Mouse (Mus musculus) MEL (cell line): Measurements from ENCODE around the gene Zfp1. TPM values are rescaled to one million over a fixed set of nuclear protein-coding genes. Genes with fewer than 3 reads are reported as not detected.

Experiments used
- DNase-seq: peaks from one replicate; pipeline ENCODE4 v3.0.0; 2011; ENCODE audit warnings: low read depth, low spot score
- H3K27ac ChIP-seq: 2 replicates; pipeline ENCODE4 v1.5.1; 2012; ENCODE audit warnings: low read depth, mild to moderate bottlenecking, control low read depth, low read length, moderate library complexity; ENCODE audit not compliant: control insufficient read depth
- H3K27me3 ChIP-seq, 2 experiments: fragments of 150-350 bp in 1 of 2; sonication (generic) in 1 of 2; 2 replicates each; pipeline ENCODE4 v1.6.1; 2012; ENCODE audit warnings: low read length in 2 of 2, mild to moderate bottlenecking in 2 of 2, improper control_type of control experiment in 1 of 2, moderate library complexity in 1 of 2; ENCODE audit not compliant: insufficient read depth in 2 of 2, control insufficient read depth in 1 of 2
- H3K36me3 ChIP-seq, 2 experiments: 2 replicates each; pipeline ENCODE4 v1.6.1; 2012 to 2014; ENCODE audit warnings: low read length in 2 of 2, improper control_type of control experiment in 1 of 2, inconsistent platforms in 1 of 2, mild to moderate bottlenecking in 1 of 2; ENCODE audit not compliant: insufficient read depth in 2 of 2, control insufficient read depth in 1 of 2
- H3K4me1 ChIP-seq, 2 experiments: fragments of 150-350 bp in 1 of 2; sonication (generic) in 1 of 2; 2 replicates each; pipeline ENCODE4 v1.6.1; 2012; ENCODE audit warnings: low read length in 2 of 2, improper control_type of control experiment in 1 of 2, mild to moderate bottlenecking in 1 of 2; ENCODE audit not compliant: insufficient read depth in 2 of 2, control insufficient read depth in 1 of 2
- H3K4me3 ChIP-seq, 2 experiments: fragments of 150-350 bp in 1 of 2; sonication (generic) in 1 of 2; 2 replicates each; pipeline ENCODE4 v1.5.1; 2012; ENCODE audit warnings: low read depth in 2 of 2, low read length in 2 of 2, mild to moderate bottlenecking in 2 of 2, moderate library complexity in 2 of 2, control low read depth in 1 of 2, improper control_type of control experiment in 1 of 2; ENCODE audit not compliant: control insufficient read depth in 1 of 2, insufficient read depth in 1 of 2
- H3K79me2 ChIP-seq: 2 replicates; pipeline ENCODE4 v1.6.1; 2012; ENCODE audit warnings: mild to moderate bottlenecking, low read length, moderate library complexity; ENCODE audit not compliant: control insufficient read depth, poor library complexity, insufficient read depth
- H3K9ac ChIP-seq: 2 replicates; pipeline ENCODE4 v1.6.1; 2012; ENCODE audit warnings: low read depth, mild to moderate bottlenecking, control low read depth, low read length, moderate library complexity; ENCODE audit not compliant: control insufficient read depth, poor library complexity, severe bottlenecking
- H3K9me3 ChIP-seq: fragments of 150-350 bp; sonication (generic); replicated peaks from 2 replicates; pipeline ENCODE4 v1.6.1; 2012; ENCODE audit warnings: mild to moderate bottlenecking, low read length, improper control_type of control experiment, moderate library complexity; ENCODE audit not compliant: insufficient read depth
- E2F4 ChIP-seq: IDR thresholded peaks from 2 replicates; pipeline ENCODE4 v1.6.1; 2011; ENCODE audit warnings: low read depth, low read length, improper control_type of control experiment, borderline replicate concordance
- ELF1 ChIP-seq: IDR thresholded peaks from 2 replicates; pipeline ENCODE4 v1.6.1; 2014; ENCODE audit warnings: low read depth, mild to moderate bottlenecking, inconsistent platforms, low read length, improper control_type of control experiment, moderate library complexity
- ETS1 ChIP-seq: IDR thresholded peaks from 2 replicates; pipeline ENCODE4 v1.6.1; 2012; ENCODE audit warnings: low read depth, mild to moderate bottlenecking, inconsistent platforms, low read length, improper control_type of control experiment, moderate library complexity
- GABPA ChIP-seq: IDR thresholded peaks from 2 replicates; pipeline ENCODE4 v1.6.1; 2012; ENCODE audit warnings: low read depth, mild to moderate bottlenecking, inconsistent platforms, low read length, improper control_type of control experiment, moderate library complexity
- GATA1 ChIP-seq: IDR thresholded peaks from 2 replicates; pipeline ENCODE4 v1.6.1; 2011; ENCODE audit warnings: low read depth, low read length, improper control_type of control experiment
- JUND ChIP-seq: IDR thresholded peaks from 2 replicates; pipeline ENCODE4 v1.6.1; 2011; ENCODE audit warnings: low read depth, mild to moderate bottlenecking, improper control_type of control experiment, low read length
- KAT2A ChIP-seq: conservative IDR thresholded peaks from 2 replicates; pipeline ENCODE4 v1.6.1; 2012; ENCODE audit warnings: low read depth, low read length, improper control_type of control experiment, inconsistent platforms
- MAFK ChIP-seq: IDR thresholded peaks from 2 replicates; pipeline ENCODE4 v1.6.1; 2011; ENCODE audit warnings: low read depth, mild to moderate bottlenecking, low read length, improper control_type of control experiment, borderline replicate concordance
- MAZ ChIP-seq: IDR thresholded peaks from 2 replicates; pipeline ENCODE4 v1.6.1; 2012; ENCODE audit warnings: low read depth, mild to moderate bottlenecking, inconsistent platforms, low read length, improper control_type of control experiment
- MXI1 ChIP-seq: IDR thresholded peaks from 2 replicates; pipeline ENCODE4 v1.6.1; 2011; ENCODE audit warnings: mild to moderate bottlenecking, low read depth, low read length, improper control_type of control experiment
- MYB ChIP-seq: IDR thresholded peaks from 2 replicates; pipeline ENCODE4 v1.6.1; 2011; ENCODE audit warnings: mild to moderate bottlenecking, low read depth, low read length, improper control_type of control experiment
- NELFE ChIP-seq: IDR thresholded peaks from 2 replicates; pipeline ENCODE4 v1.6.1; 2011; ENCODE audit warnings: low read depth, low read length, improper control_type of control experiment
- NRF1 ChIP-seq: IDR thresholded peaks from 2 replicates; pipeline ENCODE4 v1.6.1; 2014; ENCODE audit warnings: low read depth, mild to moderate bottlenecking, inconsistent platforms, low read length, improper control_type of control experiment, moderate library complexity; ENCODE audit not compliant: poor library complexity, insufficient read depth, severe bottlenecking
- POLR2AphosphoS5 ChIP-seq: IDR thresholded peaks from 2 replicates; pipeline ENCODE4 v1.6.1; 2012; ENCODE audit warnings: low read depth, borderline replicate concordance, mild to moderate bottlenecking, inconsistent platforms, low read length, moderate library complexity, mixed read lengths
- SIN3A ChIP-seq: IDR thresholded peaks from 2 replicates; pipeline ENCODE4 v1.6.1; 2012; ENCODE audit warnings: low read length, improper control_type of control experiment, inconsistent platforms
- TAL1 ChIP-seq: IDR thresholded peaks from 2 replicates; pipeline ENCODE4 v1.6.1; 2012; ENCODE audit warnings: mild to moderate bottlenecking, inconsistent platforms, low read length, moderate library complexity, mixed read lengths
- TBP ChIP-seq: IDR thresholded peaks from 2 replicates; pipeline ENCODE4 v1.8.0; 2011; ENCODE audit warnings: low read depth, low read length, improper control_type of control experiment
- TCF12 ChIP-seq: IDR thresholded peaks from 2 replicates; pipeline ENCODE4 v1.6.1; 2014; ENCODE audit warnings: low read depth, mild to moderate bottlenecking, inconsistent platforms, low read length, improper control_type of control experiment, moderate library complexity
- UBTF ChIP-seq: IDR thresholded peaks from 2 replicates; pipeline ENCODE4 v1.6.1; 2012; ENCODE audit warnings: low read depth, mild to moderate bottlenecking, inconsistent platforms, low read length, improper control_type of control experiment, moderate library complexity, borderline replicate concordance; ENCODE audit not compliant: insufficient read depth
- USF2 ChIP-seq, 2 experiments: IDR thresholded peaks; 2 replicates each; pipeline ENCODE4 v1.6.1; 2011 to 2012; ENCODE audit warnings: improper control_type of control experiment in 2 of 2, low read length in 2 of 2, borderline replicate concordance in 1 of 2, inconsistent platforms in 1 of 2, low read depth in 1 of 2, mild to moderate bottlenecking in 1 of 2; ENCODE audit not compliant: insufficient read depth in 1 of 2
- ZMIZ1 ChIP-seq: IDR thresholded peaks from 2 replicates; pipeline ENCODE4 v1.6.1; 2012; ENCODE audit warnings: low read depth, mild to moderate bottlenecking, inconsistent platforms, low read length, improper control_type of control experiment, moderate library complexity
- ZNF384 ChIP-seq: IDR thresholded peaks from 2 replicates; pipeline ENCODE4 v1.6.1; 2012; ENCODE audit warnings: low read depth, mild to moderate bottlenecking, inconsistent platforms, low read length, improper control_type of control experiment
- polyA plus RNA-seq, 2 experiments: library from polyadenylated mRNA; stranded (reverse) in 1 of 2; unstranded in 1 of 2; fragments of >175 nt in 1 of 2; fragments of >200 nt in 1 of 2; gene quantifications; 2 replicates each; pipeline versions ENCODE4 v1.2.1 to v1.2.4; 2012; ENCODE audit warnings: low replicate concordance in 2 of 2, low read depth in 1 of 2; ENCODE audit not compliant: insufficient read length in 2 of 2, insufficient read depth in 1 of 2, missing spikeins in 1 of 2
- total RNA-seq: library from RNA; depleted of rRNA; stranded (reverse); fragments of 300-350 nt; gene quantifications from 2 replicates; pipeline ENCODE4 v1.2.3, GENCODE M21; 2012

The Zfp1 gene
- total and polyA plus RNA-seq, 3 experiments = 12.2 to 12.4 TPM; not detected in 1

DNA sequence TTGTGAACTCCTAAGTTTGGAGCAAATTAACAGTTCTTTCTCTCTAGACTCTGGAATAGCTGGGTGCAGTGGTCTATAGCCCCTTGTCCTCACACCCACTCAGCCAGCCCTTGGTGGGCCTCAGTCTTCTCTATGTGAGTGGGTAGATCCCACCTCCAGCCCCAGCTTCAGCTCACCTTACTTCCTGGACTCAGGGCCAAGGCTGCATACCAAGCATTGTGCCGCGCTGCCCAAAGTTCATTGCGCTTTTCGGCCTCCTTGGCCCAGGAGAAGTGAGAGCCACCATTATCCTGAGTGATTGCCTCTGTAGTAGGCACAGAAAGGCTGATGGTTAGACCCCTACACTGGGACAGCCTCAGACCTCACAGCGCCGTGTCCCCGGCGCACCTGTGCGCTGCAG is 15.3 kb upstream of the Zfp1 start:
- no peak overlapping the region for H3K4me3 ChIP-seq
- no peak overlapping the region for H3K9ac ChIP-seq
- no peaks in the 10 kb centered on the region for H3K79me2 ChIP-seq
- no peak overlapping the region for H3K27ac ChIP-seq
- TF ChIP-seq GABPA (no peak), USF2 (IDR thresholded peaks at IDR 0.05; ENCODE audit: borderline replicate concordance in 1 of 2, insufficient read depth in 1 of 2, low read depth in 1 of 2, low read length in 2 of 2) (no peak), TCF12 (no peak), MYB (no peak), KAT2A (no peak), ETS1 (no peak), ZNF384 (no peak), GATA1 (no peak), JUND (no peak), NRF1 (no peak), UBTF (no peak), ELF1 (no peak), E2F4 (no peak), TBP (no peak), ZMIZ1 (no peak)
- no peaks in the 10 kb centered on the region for H3K4me1 ChIP-seq
- H3K9me3 ChIP-seq = no peaks in the 10 kb centered on the region
- no peaks in the 10 kb centered on the region for H3K36me3 ChIP-seq
- no peak for DNase-seq
- H3K27me3 ChIP-seq = no peaks in the 10 kb centered on the region

DNA sequence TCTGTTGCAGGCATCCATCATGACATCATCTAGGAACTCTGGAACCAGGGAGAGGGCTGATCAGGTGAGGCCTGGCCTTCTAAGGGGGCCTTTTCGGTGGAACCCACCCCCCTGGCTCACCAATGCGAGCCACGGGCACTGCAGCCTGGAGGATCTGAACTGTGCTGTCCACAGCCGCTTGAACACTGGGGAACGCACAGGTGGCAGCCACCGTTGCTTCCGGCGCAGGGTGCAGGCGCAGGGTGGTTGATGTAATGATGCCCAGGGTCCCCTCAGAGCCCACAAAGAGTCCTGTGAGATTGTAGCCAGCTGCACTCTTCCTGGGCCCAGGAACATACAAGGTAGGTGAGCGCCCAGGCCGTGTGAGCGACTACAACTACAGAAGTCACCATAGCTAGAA is 14.8 kb upstream of the Zfp1 start:
- H3K79me2 ChIP-seq = no peaks in the 10 kb centered on the region
- H3K4me1 ChIP-seq = no peaks in the 10 kb centered on the region
- no peaks in the 10 kb centered on the region for H3K27me3 ChIP-seq
- no peak for DNase-seq
- TF ChIP-seq MAZ (no peak), MXI1 (no peak), POLR2AphosphoS5 (no peak), UBTF (no peak), TAL1 (no peak), NELFE (no peak), MAFK (no peak), ETS1 (no peak), E2F4 (no peak), ZMIZ1 (no peak), SIN3A (no peak), GABPA (no peak), KAT2A (no peak)
- TF ChIP-seq, all 39 proteins: peak for 0
- Histone ChIP-seq H3K27ac (no peak overlapping the region), H3K9me3 (no peaks in the 10 kb centered on the region), H3K9ac (no peak overlapping the region), H3K36me3 (no peaks in the 10 kb centered on the region), H3K4me3 (no peak overlapping the region)
